Mouse (Mus musculus) cerebellum, postnatal 10 days (tissue): ENCODE results near the gene Lin7c.

Source experiments
- DNase-seq, 2 experiments: peaks; one replicate each; pipeline ENCODE4 v3.0.0; 2021; ENCODE audit warnings: mixed read lengths in 2 of 2

Lin7c gene

DNA sequence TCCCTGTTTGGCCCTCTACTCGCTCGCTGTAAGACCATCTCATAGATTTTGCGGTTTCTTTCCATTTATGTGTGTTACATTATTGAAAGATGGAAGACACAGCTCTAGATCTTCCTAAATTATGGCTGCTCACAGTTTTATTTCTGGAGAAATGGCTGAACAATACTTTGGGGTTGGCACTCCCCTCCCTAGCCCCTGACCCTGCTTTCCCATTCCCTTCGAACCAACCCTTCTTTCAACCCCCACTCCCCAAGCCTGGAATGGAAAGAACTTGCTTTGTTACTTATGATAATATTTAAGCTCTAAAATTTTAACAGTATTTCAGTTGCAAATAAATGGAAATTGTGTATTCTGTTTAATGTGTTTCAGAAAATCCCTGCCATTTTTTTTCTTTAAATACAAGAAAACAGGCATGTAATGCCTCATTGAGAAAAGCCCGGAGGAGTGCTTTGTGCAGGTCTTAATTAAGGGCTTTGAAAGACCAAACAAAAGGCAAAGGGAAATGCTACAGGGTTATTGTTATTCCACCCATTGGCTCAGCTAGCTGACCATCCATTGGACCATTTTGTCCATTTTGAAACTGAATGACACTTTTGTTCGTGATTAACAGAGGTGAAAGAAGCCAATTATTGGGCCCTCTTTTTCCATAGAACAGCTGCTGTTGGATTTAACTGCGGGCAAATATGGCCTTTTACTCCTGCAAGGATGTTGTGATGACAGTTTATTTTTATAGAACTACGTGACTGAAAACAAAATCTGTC is 52.3 kb downstream of the Lin7c start:
- DNase-seq: no peak

DNA sequence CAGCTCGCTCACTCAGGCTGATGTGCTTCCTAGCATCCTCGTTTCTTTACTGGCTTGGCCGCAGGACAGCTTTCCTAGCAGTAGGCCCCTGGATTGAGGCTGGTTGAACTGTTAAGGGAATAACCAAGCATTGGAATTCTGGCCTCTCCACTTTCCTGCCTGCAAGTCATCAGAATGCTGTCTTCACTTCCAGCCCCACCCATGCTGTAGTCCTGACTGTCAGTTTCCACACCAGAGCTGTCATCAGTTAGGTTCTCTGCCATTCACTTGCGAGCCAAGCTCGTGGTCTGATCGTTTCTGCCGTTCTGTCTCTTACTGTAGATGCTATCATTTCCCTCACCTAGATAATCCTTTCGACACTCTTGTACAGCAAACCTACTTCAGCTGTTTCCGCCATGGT is 54.3 kb downstream of the Lin7c start:
- DNase-seq: no peak

DNA sequence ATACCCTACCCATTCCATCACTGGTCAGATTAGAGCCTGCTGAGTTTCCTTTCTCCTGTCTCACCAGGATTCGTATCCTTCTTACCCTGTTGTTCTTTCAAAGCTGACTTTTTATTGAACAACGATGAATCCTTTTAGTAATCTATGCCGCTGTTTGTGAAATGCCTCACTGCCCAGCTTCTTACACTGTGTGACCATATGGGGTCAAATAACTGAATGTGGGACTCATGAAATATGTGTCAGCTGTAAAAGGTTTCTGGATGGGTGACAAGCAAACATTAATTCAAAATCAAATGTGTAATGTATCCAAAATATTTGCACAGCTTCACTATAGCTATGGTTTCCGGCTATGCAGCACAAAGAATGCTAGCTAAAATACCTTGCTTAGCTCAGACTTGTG is 54.9 kb downstream of the Lin7c start:
- no peak for DNase-seq

DNA sequence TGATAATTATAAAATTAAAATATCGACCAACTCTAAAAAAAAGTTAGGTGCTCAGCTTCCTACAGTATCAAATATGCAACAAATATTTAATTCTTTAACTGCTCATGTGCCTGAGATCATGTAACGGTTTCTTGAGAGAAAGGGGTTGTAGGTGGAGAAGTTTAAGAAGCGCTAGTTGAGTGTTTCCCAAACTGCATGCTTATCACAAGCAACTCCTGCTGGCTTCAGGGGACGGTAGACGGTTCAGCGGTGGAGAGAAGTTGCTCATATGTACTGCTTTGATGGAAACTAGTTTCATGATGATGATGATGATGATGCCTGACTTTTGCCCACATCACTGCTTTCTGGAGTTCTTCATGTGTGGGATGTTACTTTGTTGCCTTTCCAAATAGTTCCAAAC is 55.8 kb downstream of the Lin7c start:
- DNase-seq: no peak

- DNase-seq: no peak
Measured at GRCm38 (mm10) chr2:109949519-109949918, 58.9 kb downstream of the Lin7c start.

DNA sequence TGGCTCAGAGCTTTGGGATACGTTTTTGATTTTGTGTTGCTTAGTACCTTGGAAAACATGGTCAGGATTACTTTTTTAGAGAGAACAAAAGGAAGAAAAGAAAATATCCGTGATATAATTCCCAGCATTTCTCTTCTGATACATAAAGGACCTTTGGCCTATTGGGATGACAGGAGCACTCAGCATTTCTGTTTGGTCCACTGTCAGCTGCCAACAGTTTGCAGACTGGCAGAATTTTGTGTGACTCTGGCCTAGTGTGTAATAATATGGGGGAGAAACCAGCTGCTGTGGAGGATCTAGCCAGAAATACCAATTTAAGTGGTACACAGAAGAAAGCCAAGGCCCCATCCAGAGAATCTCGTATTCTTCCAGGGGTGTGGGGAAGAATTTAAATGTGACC is 59.7 kb downstream of the Lin7c start:
- no peak for DNase-seq
